Mouse (Mus musculus): Measurements from ENCODE around the gene Lats2.

DNA sequence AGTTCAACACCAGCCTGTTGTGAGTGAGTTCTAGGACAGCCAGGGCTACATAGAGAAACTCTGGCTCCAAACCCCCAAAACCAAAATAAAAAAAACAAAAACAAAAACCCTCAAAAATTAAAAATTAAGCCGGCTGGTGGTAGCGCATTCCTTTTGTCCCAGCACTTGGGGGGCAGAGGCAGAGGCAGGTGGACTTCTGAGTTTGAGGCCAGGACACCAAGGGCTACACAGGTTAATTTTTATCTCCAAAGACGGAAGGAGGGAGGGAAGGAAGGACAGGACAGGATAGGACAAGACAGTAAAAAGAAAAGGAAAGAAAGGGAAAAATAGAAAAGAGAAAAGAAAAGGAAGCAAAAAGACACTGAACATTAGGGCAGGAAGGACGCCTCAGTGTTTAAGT is 75.4 kb downstream of the Lats2 start:
- TF ChIP-seq CTCF (IDR thresholded peaks at IDR 0.05; ENCODE audit: borderline replicate concordance, insufficient read depth, low read depth, low read length) = no peak
- no peak for TF ChIP-seq POLR2A (IDR thresholded peaks at IDR 0.05; ENCODE audit: borderline replicate concordance, insufficient read depth, low read length)
